Mouse (Mus musculus) olfactory bulb, adult 2 months (tissue): ENCODE results near the gene Brms1. TPM values are rescaled to one million over a fixed set of nuclear protein-coding genes. Genes with fewer than 3 reads are reported as not detected.

Experiments
- H3K27ac ChIP-seq: fragments of 200-500 bp; 2 replicates; pipeline ENCODE4 v1.5.1; 2012; ENCODE audit warnings: low read depth, low read length; ENCODE audit not compliant: insufficient read depth
- H3K4me1 ChIP-seq: fragments of 200-500 bp; 2 replicates; pipeline ENCODE4 v1.6.1; 2012; ENCODE audit warnings: low read length; ENCODE audit not compliant: control insufficient read depth, insufficient read depth
- H3K4me3 ChIP-seq: fragments of 200-500 bp; 2 replicates; pipeline ENCODE4 v1.5.1; 2012; ENCODE audit warnings: mild to moderate bottlenecking, low read depth, low read length, moderate library complexity; ENCODE audit not compliant: insufficient read depth
- CTCF ChIP-seq: fragments of 200-500 bp; IDR thresholded peaks from 2 replicates; pipeline ENCODE4 v1.5.1; 2012; ENCODE audit warnings: low read depth, mild to moderate bottlenecking, low read length, moderate library complexity; ENCODE audit not compliant: insufficient read depth
- POLR2A ChIP-seq: fragments of 200-500 bp; IDR thresholded peaks from 2 replicates; pipeline ENCODE4 v1.6.1; 2012; ENCODE audit warnings: mild to moderate bottlenecking, low read depth, low read length, moderate library complexity; ENCODE audit not compliant: insufficient read depth
- WGBS: fragments of 180-500 bp; shearing (Covaris S2); methylation state at CpG from one replicate; pipeline ENCODE4 v1.1.7; 2018; 5-methylcytosine and 5-hydroxymethylcytosine counted together
- polyA plus RNA-seq: library from polyadenylated mRNA; stranded (reverse); fragments of >200 nt; gene quantifications from 2 replicates; pipeline ENCODE4 v1.2.4, GENCODE M21; 2012; ENCODE audit warnings: low replicate concordance; ENCODE audit not compliant: missing spikeins, insufficient read depth, insufficient read length

The Brms1 gene
- polyA plus RNA-seq, 1 experiment, result not detected

GRCm38 (mm10) chr19:5036577-5036976, 4.6 kb upstream of the Brms1 start:
- Histone ChIP-seq H3K27ac (no peak overlapping the region), H3K4me3 (no peak overlapping the region), H3K4me1 (peaks cover 10% of the 10 kb centered on the region)
- TF ChIP-seq CTCF, result no peak
- WGBS, result 69% methylated on average over 4 of the region's 4 CpGs

GRCm38 (mm10) chr19:5037678-5038571, 3.2 kb upstream of the Brms1 start:
- H3K4me3 ChIP-seq, result peak overlapping the region; percentile 59
- 4% methylated on average over 32 of the region's 32 CpGs for WGBS
- TF ChIP-seq CTCF, result no peak
- TF ChIP-seq POLR2A, result no peak
- H3K4me1 ChIP-seq, result peaks cover 10% of the 10 kb centered on the region
- no peak overlapping the region for H3K27ac ChIP-seq

GRCm38 (mm10) chr19:5038709-5039156, 2.4 kb upstream of the Brms1 start, which contains the start of the genes B4gat1 and AC124502.3:
Gene B4gat1 (plus strand): TSS chr19:5038826.
Gene AC124502.3 (plus strand): TSS chr19:5038891.
- under 1% methylated on average over 44 of the region's 44 CpGs for WGBS
- Histone ChIP-seq H3K4me1 (peaks cover 10% of the 10 kb centered on the region), H3K27ac (peak within 1 kb of the TSS; percentile 59), H3K4me3 (peak within 1 kb of the TSS; percentile 59)
- TF ChIP-seq POLR2A (peak; percentile 72), CTCF (no peak; the same call in 1 of the 2 replicates)

DNA sequence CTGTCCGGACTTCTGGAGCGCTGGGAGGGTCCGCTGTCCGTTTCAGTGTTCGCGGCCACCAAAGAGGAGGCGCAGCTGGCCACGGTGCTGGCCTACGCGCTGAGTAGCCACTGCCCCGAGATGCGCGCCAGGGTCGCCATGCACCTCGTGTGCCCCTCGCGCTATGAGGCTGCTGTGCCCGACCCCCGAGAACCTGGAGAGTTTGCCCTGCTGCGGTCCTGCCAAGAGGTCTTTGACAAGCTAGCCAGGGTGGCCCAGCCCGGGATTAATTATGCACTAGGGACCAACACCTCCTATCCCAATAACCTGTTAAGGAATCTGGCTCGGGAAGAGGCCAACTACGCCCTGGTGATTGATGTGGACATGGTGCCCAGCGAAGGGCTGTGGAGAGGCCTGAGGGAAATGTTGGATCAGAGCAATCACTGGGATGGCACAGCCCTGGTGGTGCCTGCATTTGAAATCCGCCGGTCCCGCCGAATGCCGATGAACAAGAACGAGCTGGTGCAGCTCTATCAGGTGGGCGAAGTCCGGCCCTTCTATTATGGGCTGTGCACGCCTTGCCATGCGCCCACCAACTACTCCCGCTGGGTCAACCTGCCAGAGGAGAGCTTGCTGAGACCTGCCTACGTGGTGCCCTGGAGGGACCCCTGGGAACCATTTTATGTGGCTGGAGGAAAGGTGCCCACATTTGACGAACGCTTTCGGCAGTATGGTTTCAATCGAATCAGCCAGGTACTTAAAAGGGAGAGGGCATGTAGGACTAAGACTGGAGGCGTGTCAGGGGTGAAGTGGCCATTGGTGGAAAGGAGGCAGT, 1.6 kb upstream of the Brms1 start:
- Histone ChIP-seq H3K27ac (peak overlapping the region; percentile 59), H3K4me3 (peak overlapping the region; percentile 59), H3K4me1 (peaks cover 10% of the 10 kb centered on the region)
- no peak for TF ChIP-seq CTCF
- TF ChIP-seq POLR2A, result no peak
- 5% methylated on average over 41 of the region's 41 CpGs for WGBS

GRCm38 (mm10) chr19:5041588-5041987, 434 bp downstream of the Brms1 start:
- TF ChIP-seq POLR2A (no peak), CTCF (no peak)
- peaks cover 14% of the 10 kb centered on the region for H3K4me1 ChIP-seq
- WGBS, result 2% methylated on average over 16 of the region's 16 CpGs
- peak overlapping the region; percentile 82 for H3K4me3 ChIP-seq
- H3K27ac ChIP-seq, result no peak overlapping the region

- no peak for TF ChIP-seq POLR2A
- TF ChIP-seq CTCF, result no peak
- peaks cover 31% of the 10 kb centered on the region for H3K4me1 ChIP-seq
- no peak overlapping the region for H3K27ac ChIP-seq
- H3K4me3 ChIP-seq, result no peak overlapping the region
- WGBS, result 50% methylated on average over 4 of the region's 4 CpGs
Measured at GRCm38 (mm10) chr19:5045531-5045930, 4.4 kb downstream of the Brms1 start.

DNA sequence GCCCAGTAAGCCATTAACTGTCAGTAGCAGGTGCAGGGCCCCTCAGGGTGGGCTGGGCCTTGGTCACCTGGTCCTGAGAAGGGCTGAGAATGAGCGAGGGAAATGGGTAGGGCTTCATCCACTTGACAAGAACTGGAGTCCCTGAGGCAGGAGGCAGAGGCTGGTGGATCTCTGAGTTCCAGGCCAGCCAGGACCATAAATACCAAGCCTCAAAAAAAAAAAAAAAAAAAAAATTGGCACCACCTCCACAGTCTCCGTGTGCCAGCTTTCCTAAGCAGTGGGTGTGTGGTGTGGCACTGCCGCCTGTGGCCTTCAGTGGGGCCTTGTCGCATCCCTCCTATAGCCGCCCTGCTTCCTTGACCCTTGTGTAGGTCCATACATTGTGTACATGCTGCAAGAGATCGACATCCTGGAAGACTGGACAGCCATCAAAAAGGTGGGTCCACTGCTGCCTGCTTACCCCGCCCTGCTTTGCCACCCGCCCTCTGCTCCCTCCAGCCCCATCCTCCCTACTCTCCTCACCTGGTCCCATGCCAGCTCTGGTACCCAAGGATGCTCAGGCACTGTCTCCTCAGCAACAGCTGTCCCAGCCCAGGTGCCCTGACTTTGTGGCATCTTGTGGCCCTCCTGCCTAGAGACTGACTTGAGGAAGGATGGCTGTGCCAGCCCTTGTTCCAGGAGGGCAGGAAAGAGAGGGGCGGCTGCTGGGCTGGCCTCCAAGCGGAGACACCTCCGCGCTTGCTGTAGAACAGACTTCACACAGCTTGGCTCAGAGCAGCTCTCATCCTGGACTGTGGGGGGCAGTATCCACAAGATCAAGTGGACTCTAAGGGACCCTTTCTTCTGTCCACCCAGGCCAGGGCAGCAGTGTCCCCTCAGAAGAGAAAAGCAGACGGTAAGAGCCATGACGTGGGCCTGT, 7.2 kb downstream of the Brms1 start:
- Histone ChIP-seq H3K4me3 (no peak overlapping the region), H3K4me1 (peaks cover 44% of the 10 kb centered on the region), H3K27ac (peak overlapping the region; percentile 99)
- 61% methylated on average over 14 of the region's 14 CpGs for WGBS
- no peak for TF ChIP-seq POLR2A
- TF ChIP-seq CTCF, result no peak

GRCm38 (mm10) chr19:5049325-5049724, 8.2 kb downstream of the Brms1 start:
- H3K4me1 ChIP-seq, result peaks cover 48% of the 10 kb centered on the region
- 79% methylated on average over 6 of the region's 6 CpGs for WGBS
- H3K4me3 ChIP-seq, result no peak overlapping the region
- peak overlapping the region; percentile 99 for H3K27ac ChIP-seq
- TF ChIP-seq POLR2A (no peak), CTCF (no peak)
